Mouse (Mus musculus) T-helper 17 cell (primary cell): ENCODE measurements around the gene Stam2.

Experiments
- in situ Hi-C, 2 experiments: fragments of 300-600 bp; cut with MboI, MseI; formaldehyde crosslinking; loops; 1 replicate in 1 of 2; 2 replicates in 1 of 2; pipeline ENCODE4 v1.15.1; 2025; ENCODE audit warnings: high pct_unique_total_duplicates in 2 of 2

Gene Stam2

DNA sequence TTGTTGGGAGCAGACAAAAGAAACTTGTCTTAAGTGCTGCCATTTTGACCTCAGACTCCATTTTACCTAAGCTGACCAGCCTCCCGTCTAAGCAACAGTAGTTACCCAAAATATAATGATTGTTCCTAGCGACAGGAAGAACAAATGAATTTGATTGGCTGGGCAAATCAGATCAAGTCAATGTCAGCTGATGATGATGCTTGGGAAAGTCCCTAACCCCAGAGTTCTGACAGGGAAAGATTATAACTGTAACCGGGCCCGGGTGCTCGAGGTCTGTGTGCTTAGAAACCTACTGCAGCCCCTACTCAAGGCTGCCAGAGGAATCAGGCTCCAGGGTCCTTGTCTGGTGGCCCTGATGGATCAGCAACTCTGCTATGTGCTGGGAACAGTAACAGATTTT lies 10.1 kb downstream of the Stam2 start:
- in situ Hi-C loops: no loop called here

DNA sequence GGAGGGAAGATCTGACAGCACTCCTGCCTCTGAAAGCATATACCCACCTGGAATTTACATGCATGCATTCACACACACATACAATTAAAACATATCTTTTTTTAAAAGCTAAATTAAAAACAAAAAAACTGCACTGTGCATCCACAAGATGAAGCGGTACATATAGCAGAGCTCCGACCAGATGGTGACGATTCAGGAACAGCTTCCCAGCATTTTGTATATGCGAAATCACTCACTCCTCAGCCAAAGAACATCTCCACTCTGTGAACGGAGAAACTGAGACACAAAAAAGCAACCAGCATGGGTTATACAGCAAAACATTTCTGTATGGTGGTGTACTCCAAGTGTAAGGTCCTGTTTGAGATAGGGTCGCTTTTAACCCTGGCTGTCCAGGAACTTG lies 11.2 kb downstream of the Stam2 start:
- in situ Hi-C loops: no loop called here

DNA sequence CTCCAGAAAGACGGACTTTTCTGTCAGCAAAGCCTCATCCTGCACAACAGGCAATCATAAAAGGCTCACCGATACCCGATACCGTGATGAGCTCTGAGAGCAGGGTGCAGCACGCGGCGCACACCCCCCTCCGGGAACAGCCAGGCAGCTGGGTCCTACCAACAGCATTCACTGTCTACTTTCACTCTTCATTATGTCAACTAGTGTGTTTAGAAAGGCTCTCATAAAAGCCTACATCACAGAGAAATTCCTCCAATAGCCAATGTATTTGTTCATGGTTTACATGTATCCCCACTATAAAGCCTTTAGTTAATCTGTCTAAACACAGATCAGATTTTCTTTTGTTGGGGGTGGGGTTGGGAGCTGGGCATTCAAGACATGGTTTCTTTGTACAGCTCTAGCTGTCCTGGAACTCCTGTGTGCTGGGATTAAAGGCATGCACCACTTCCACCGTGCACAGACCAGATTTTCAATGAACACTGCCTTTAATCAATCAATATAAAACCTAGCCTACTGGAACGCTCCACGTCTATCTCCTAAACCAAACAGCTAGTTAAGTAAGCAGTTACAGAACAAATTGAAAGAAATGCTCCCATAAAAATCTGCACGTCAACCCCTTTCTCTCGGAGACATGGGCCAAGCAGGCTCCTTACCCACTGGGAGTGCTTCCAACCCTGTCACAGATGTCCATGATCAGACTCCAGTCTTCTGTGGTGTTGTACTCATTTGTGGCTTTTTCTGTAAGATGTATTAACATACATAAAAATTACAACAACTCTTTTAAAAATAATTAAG lies 21.7 kb downstream of the Stam2 start:
- in situ Hi-C loops: no loop called here

DNA sequence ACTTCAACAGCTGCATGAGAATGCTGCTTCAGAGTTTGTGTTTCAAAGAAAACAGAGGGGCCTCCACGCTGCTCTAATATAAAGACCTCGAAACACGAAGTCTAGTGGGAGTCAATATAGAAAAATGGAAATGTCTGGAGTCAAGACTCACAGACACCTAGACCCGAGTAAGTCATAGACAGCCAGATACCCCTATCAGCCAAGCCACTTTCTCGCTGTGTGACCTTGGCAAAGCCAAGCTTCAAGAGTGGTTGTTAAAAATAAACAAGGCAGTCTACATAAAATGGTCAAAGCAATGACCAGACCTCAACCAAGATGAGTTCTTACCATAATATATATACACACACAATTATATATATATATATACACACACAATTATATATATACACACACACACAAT lies 25.0 kb downstream of the Stam2 start:
- in situ Hi-C loops: no loop called here

DNA sequence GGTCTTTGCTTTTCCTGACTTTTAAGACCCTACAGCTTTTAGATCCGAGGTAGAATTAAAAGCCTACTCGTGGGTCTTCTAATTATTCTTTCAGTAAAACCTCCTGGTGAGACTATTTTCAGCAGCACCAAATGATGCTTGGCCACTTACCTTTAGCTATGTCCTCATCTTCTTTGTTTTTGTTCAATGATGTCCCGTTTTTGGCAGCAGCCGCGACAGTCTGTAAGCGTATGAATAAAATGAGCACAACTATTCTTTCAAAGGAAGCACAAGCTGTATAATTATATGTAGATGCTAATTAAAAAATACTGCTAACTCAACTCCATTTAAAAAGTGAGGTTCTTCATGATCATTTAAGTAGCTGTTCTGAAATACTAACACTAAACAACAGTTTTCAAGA lies 26.5 kb downstream of the Stam2 start:
- in situ Hi-C loops: no loop called here

DNA sequence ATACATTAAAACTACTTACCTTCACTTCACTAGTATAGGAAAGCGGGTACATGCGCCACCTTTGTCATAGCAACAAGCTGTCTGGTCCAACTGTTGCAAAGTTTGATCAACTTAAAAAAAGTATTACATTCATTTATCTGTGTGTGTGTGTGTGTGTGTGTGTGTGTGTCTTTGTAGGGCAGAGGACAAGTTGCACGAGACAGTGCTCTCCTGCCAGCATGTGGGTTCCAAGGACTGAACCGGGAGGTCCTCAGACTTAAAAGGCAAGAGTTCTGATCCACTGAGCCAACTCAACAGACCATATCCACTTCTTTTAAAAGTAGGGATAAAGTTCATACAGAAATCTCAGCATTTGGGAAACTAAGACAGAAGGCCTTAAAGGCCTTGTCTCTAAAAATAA lies 28.0 kb downstream of the Stam2 start:
- in situ Hi-C loops: no loop called here

DNA sequence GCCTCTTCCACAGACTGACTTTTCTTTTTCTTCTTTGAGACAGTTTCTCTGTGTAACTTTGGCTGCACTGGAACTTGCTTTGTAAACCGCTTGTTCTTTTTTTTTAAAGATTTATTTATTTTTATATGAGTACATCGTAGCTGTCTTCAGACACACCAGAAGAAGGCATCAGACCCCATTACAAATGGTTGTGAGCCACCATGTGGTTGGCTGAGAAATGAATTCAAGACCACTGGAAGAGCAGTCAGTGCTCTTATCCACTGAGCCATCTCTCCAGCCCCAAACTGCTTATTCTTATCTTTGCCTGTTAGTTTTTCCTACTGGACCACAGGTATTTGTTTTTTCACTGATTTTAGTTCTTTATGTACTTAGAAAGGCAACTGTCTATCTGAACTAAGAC lies 31.3 kb downstream of the Stam2 start:
- in situ Hi-C loops: no loop called here

DNA sequence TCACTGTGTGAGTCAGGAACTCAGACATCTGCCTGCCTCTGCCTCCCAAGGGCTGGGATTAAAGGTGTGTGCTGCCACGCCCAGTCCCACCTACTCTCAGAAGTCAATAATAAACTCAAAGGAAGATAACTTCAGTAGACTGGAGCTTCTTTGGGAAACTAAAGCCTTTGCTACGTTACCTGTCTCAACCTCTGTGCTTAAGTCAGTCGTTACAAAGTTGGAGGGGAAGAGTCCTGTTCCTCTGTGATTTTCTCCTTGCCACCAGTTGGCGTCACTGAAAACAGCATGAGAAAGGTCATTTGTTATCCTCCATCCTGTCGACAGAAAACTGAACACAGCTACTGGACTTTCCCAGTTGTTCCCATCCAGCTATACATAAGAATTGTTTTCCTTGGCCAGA lies 32.7 kb downstream of the Stam2 start:
- in situ Hi-C loops: no loop called here

DNA sequence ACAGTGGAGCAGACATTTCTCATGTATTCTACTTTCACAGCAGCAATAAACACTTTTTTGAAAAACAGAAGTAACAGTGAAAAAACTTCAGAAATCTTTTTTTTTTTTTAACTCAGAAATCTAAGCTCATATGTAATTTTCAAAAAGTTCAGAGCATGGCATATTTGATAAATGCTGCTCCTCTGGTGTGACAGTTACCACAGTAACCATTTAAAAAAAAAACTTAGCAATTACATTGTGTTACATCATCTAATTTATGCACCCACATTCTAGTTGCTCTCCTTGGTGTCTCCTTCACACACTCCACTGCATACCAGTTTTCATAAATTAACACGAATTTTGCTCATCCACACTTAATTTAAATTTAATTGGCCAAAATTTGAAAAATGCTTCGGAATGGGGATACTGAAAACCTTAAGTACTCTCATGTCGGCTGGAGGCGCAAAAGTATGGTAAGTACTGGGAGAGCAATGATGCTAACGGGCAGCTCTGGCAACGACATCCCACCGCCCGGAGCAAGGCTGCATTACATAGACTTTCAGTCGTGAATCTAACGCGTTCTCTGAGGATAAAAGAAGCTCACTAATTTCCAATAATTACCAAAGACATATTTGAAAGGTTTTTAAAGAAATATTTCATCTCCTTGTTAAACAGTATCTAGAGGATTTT lies 40.6 kb downstream of the Stam2 start:
- in situ Hi-C loops: no loop called here

DNA sequence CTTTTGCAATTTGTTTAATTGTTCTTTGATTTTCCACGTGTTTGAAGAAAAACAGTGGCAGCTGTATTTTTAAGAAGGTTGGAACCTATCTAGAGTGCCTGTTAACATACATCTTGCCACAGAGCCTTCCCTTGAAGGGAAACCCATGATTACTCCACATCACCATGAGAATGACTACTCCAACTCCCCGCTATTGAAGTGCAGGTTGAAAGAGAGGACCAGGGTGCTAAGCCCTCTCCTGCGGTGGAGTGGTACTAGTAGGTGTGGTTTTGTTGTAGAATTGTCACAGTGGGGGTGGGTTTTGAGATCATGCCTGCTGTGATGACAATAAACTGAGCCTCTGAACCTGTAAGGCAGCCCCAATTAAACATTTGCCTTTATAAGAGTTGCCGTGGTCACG lies 41.7 kb downstream of the Stam2 start:
- in situ Hi-C loops: no loop called here

DNA sequence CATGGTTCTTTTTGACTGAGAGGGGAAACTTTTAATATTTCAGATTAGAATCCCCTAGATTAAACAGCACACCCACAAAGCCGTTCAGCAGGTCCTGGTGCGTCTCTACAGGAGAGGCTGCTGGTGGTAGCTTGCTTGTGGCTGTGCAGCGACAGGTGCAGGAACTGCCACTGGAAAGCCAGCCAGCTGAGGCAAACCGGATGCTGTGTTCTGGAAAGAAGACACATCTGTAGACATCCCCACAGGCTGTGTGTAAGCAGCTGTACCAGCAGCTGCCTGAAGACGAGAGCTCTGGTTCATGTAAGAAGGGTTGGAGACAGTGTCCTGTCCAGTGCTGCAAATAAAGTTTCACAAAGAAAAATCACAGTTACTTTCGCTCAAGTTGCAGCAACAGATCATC lies 47.5 kb downstream of the Stam2 start:
- in situ Hi-C loops: loop anchor here in 1 of 2 experiments (5.0 kb wide), 1 partner anchor 67 kb away; no protein-coding TSS in a partner anchor

DNA sequence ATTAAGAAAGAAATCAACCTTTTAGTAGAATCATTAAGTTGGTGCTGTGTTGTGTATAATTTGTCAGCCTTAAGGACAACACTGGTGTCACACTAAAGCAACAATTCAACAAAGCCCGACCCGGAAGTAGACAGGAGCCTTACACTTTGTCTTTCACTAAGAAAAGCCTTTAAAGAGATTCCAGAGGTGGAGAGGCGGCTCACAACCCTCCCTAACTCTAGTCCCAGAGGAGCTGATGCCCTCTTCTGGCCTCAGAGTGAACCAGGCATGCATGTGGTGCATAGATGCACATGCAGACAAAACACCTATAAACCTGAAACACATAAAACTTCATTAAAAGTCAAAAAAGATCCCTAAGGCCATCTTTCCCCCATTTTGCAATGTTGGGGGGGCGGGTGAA lies 50.3 kb downstream of the Stam2 start:
- in situ Hi-C loops: no loop called here

DNA sequence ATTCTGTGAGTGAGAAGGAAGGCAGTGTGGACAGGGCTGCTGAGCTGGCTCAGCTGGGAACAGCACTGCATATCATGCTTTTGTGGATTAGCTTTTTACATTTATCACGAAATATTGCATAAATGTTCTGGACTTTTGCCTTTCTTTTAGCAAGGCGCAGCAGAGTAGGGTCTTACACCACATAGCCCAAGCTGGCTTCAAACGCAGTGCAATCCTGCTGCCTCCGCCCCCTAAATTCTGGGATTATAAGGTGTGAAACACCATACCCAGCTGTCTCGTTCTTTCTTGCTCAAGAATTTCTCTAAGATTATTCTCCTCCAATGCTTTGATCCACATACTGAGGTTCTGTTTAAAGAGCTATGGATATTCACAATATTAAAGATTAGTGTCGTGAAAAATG lies 55.5 kb downstream of the Stam2 start:
- in situ Hi-C loops: no loop called here

DNA sequence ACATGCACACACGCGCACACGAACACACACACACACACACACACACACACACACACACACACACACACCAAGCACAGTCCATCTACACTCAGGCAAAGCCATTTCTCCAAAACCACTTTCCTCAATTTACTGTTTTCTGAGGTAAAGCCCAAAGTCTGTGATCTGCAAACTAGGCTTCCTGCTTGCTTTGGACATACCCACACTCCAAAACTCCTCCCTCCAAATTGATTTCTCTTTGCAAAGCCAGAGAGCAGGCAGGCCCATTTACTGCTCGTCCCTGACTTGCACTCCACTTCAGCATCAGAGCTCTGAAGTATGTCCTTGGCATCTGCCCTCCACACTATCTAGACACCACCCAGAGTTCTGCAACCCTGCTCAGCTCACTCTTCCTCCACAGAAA lies 64.5 kb downstream of the Stam2 start:
- in situ Hi-C loops: no loop called here

DNA sequence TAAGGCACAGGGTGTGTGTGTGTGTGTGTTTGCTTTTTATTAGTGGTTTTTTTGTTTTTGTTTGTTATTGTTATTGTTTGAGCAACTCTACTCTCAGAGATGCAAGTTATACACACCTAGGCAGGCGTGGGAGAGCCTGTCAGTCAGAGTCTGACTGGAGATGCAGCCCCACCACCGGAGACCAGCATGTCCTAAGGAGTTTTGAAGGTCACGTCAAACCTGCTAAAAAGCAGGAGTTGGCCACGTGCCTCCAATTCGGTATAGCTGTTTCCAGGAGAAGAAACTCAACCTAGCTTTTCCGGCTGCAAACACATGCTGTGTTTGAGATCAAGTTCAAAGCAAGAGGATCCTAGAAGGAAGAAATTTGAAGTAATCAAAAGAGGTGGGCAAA lies 65.2 kb downstream of the Stam2 start:
- in situ Hi-C loops: no loop called here

DNA sequence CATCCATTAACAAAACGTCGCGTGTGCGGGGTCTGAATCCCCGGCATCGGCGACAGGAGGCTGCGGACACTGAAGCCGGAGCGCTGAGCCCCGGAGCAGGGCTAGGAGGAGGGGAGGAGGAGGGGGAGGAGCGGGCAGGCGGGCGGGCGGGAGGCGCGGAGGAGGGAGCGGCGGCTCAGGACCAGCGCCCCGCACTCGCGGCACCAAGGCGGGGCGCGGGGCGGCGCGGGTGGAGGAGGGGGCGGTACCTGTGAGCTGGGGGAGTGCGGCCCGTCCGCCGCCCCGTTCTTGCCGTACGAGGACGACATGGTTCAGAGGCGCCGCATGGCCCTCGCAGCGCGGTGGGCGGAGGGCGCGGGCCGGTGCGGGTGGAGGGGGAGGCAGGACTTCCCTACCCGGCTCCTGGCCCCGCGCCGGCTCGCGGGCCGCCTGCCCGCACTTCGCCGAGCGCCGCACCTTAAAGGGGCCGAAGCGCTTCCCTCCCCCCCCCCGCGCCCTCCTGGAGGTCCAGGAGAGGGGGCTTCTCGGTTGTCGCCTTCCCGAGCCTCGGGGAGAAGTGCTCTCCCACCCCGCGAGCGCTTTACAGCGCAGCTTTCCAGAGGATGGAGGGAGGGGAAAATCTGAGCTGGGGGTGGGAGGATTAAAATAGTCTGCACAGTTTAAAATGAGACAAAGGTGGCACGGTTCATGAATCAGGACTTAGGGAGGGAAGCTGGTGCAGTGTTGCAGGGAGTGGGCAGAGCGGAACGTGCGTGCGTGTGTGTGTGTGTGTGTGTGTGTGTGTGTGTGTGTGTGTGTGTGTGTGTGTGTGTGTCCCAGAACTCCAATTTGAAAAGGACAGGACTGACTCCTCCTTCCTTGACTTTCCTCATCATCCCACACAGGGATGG lies 65.8 kb downstream of the Stam2 start, which contains the start of gene Cacnb4:
Cacnb4 (minus strand) TSS at position 809 of the 890 bp plus-strand sequence.
- in situ Hi-C loops: no loop called here

DNA sequence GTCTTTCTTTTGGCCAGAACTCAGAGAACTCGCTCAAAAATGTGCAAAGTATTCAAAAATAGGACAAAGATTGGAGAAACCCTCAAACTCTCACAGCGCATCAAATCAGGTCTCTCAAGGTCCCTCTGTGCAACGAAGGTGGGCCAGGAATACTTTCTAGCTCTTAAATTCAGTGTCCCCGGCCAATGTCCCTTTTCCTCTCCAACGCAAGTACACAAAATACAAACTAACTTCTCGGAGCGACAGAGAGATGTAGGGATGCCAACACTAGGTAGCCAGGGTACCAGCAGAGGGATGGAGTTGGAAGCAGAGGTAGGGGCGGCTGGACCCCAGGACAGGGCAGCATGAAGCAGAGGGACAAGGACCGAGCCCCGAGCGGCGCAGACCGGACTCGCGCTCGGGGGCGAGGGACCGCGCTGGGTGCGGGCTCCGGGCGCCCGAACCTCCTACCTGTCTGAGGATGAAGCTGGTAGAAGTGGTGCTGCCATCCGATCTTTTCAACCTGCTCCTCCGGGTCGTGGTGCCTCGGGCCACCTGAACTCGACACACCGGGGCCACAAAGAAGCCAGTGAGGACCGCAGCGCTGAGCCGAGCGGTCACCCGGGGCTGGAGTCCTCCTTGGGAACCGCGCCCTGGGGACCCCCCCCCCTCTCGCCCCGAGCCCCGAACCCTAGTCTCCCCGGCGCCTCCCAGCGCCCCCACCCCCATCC lies 66.6 kb downstream of the Stam2 start:
- in situ Hi-C loops: no loop called here

DNA sequence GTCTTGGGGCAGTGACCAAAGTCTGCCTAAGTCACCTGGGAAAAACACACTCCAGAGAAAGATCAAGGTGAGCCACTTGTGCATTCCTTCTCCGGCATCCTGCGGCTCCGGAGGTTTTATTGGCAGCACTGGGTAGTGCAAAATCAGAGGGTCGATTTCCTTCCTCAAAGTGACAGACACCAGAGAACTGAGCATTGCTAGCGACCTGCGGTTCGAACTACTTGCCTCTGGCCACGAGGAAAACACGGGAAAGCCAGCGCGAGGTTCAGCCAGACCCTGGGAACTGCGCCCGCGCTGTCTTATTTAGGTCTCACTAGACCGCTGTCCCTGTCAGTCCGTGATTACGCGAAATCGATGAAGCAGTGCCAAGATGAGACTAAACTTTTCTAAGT lies 67.2 kb downstream of the Stam2 start:
- in situ Hi-C loops: no loop called here

DNA sequence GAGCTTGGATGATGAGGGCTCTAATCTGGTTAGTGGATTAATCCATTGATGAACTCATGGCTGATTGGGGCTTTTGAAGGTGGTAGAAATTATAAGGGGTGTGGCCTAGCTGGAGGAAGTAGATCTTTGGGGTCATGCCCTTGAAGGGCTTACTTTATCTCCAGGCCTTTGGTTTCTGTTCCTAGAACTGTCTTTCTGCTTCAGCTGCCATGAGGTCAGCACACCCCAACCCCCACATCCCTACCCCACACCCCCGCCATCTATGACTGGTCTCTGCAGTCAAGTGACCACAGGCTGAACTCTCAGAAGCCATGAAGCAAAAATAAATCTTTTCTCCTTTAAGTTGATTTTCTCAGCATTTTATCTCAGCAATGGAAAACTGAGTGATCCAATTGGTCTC lies 68.9 kb downstream of the Stam2 start:
- in situ Hi-C loops: no loop called here

DNA sequence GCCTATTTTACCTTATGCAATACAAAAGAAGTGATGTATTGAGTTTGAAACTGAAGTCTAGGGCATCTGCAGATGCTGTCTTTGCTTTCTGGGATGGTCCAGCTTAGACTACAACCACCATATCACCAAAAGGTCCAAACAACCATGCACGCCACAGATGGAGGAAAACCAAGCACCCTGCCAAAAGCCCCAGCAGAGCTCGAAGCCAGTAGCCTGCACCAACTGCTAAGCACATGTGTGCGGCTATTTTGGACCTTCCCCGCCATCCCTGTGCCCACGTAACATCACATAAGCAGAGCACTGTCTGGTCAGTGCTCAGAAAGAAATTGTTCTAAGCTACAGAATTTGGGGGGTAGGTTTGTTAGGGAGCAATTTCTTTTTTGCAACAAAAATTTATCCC lies 71.3 kb downstream of the Stam2 start:
- in situ Hi-C loops: no loop called here

DNA sequence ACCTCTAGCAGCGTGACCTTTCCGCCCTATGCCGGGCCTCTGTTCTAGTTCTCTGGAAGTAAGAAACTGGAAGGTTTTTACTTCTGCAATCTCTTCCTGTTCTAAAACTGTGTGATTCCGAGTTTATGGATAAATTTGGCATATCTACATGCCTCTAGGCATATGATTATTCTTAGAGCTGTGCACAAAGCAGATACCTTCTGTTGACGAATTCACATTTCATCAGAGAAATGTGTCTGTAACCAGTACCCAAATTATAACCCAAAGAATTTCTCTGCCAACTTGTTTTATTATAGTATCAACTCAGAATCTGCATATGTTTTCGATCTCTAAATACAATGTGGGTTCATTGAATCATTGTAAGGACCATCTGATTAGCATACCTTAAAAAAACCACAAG lies 73.6 kb downstream of the Stam2 start:
- in situ Hi-C loops: no loop called here

DNA sequence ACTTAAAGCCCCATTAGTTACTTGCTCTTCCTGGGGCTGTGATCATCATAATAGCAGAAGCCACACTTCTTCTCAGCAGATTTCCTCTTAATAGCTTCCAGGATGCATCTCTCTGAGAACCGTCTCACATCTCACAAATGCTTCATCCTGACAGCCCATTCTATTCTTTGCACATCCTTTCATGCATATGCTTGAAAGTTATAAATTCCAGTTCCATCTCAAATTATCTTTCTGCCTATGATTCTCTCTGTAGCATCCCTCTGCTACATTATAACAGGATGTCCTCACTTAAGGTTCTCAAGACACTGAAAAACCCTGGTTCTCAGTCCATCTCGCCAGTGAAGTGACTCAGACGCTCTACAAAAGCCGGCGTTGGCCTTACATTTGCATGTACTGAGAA lies 85.4 kb downstream of the Stam2 start:
- in situ Hi-C loops: no loop called here
